Mouse (Mus musculus): ENCODE data around the gene Vpreb3.

Gene Vpreb3

DNA sequence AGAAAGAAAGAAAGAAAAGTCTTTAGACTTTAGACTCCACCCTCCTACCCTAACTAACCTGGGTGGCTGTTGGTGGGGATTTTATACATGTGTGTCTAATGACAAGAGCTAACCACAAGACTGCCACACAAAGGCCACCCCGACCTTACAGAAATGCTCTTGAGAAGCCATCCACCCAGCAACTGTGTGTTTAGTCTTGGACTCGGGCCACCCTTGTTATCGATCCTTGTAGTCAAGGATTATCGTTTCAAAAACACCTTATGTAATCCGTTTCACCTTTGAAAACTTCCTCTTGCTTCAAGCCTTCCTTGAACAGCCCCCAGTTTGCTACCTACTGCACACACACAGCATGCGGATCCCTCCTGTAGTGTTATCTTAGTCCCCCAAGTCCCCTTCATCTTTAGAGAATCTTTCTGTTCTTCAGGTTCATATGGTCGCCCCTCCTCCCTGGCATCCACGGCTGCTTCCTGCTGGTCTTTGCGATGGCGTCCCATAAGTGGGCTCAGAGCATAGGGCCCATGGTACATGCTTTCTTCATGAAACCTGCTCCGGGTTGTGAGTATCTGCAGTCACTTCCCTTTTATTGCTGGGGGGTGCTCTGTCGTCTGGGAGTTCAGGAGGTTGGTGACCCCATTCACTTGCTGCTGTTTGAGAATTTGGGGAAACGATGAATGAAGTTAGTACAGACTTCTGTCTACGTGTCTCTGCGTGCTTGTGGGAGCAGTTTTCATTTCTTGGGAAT lies at the start of gene Vpreb3:
Gene Vpreb3, plus strand, starts transcription at position 322 of the 742 bp plus-strand sequence.
- no peak for DNase-seq (ENCODE audit: low read depth, low spot score)

DNA sequence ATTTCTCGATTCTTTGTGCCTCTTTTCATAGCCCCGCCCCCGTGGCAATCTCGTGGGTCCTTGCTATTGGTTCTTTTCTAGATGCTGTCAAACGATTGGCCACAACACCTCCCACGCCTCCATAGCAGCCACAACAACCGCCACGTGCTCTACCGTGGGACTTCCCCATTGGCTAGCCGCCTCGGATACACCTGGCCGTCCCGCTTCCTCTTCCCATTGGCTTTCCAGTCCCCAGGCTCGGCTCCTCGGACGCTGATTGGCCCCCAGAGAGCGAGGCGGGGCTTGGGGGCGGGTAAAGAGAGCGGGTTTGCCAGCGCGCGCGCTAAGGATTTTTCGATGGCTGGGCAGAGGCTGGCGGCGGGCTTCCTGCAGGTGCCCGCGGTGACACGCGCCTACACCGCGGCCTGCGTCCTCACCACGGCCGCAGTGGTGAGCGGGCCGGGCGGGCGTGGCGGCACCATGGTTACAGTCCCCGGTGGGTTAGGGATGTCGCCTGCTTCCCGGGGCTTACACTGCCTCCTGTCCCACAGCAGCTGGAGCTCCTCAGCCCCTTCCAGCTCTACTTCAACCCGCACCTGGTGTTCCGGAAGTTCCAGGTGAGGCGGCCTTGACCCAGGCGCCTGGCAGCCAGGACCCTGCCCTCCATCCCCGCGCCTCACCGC lies 49.6 kb upstream of the Vpreb3 start, which contains the start of gene Derl3:
Gene Derl3, plus strand, starts transcription at position 325 of the 662 bp plus-strand sequence.
- peak; percentile 76 for DNase-seq (ENCODE audit: low read depth, low spot score)

DNA sequence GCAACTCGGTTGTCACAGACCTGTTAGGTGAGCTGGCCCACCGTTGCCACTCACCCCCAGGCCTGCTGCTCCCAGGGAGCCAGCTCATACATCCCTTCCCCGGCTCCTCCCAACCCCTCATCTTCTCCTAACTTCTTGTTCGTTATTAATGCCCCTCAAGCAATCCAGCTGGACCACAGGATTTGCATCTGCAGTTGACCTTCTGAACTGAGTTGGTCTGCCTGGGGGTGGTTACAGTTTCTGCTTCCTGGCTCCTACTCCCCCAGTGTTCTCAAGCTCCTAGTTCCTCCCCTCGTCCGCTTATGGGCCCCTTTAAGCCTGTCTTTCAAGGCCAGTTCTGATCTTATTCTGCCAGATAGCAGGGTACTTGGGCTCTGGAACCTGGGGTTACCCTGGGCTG lies 48.3 kb upstream of the Vpreb3 start:
- no peak for DNase-seq (ENCODE audit: low read depth, low spot score)

DNA sequence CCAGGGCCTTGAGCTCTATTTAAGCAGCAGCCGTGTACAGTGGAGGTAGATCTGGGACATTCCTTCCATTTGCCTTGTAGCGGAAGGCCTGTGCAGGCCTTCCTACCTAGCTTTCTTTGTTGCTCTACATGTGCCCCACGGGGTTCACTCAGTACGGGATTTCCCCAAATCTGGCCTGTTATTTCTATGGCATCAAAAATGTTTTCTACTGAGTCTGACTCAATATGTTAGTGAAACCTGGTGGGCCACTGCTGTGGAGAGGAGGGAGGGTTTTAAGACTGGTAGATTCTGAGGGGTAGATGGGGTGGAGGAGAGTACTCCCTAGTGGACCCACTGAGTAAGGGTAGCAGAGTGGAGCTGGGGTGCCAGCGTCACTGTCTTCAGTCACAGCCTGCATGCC lies 47.1 kb upstream of the Vpreb3 start:
- DNase-seq (ENCODE audit: low read depth, low spot score), result no peak

DNA sequence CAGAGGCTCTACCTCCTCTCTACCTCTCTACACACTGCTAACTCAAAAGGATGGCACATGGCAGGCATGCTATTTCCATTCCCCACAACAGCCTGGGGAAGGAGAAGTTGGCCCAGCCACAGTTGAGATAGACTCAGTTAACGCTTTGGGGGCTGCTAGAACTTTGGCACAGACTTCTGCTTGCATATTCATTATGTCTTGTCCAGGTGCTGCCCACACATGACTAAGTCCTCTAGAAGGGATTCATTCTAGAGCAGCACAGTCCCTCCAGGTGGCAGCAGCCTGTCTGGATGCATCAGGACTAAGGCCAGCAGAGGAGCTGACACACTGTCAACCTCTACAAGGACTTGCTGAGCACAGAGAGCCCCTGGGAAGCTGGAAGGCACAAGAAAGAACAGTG lies 46.6 kb upstream of the Vpreb3 start:
- DNase-seq (ENCODE audit: low read depth, low spot score), result no peak

DNA sequence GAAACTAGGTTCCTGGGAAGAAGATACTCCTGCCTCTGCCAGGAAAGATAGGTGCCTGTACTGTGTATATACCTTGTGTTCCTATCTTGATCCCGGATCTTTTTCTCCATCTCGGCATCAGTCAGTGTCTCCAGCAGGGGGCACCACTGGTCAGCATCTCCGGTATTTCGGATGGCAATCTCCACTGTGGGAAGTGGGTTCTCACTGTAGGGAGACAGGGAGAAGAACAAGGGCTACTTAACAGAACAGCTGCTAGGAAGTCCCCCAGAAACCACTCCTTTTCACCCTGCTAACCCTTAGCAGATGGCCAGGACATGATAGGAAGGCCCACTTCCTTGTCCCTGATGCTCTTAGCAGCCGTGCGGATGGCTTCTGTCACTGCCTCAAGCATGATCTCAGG lies 45.5 kb upstream of the Vpreb3 start:
- DNase-seq (ENCODE audit: low read depth, low spot score), result peak; percentile 53

DNA sequence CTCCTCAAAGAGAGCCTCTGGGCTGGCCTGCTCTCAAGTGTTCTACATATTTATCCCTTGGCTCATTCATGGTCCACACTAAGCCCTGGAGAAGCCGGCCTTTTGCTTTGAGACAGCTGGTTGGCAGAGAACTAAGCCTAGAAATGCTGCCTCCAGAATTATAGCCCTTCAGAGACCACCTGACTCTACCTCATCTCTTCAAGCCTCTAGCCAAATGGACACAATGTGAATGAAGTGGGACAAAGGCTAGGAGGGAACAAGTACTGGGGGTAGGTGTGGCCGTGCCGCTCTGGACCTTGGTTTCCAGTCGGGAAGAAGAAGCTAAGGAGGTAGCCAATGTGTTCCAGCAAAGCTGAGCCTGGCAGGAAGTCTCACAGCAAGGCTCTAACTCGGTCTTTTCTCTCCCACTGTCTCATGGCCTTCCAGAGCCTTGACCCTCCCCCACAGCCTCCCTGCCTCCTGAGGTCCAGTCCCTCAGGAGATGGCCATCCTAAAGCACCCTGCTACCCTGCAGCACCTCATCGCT lies 44.8 kb upstream of the Vpreb3 start:
- no peak for DNase-seq (ENCODE audit: low read depth, low spot score)

DNA sequence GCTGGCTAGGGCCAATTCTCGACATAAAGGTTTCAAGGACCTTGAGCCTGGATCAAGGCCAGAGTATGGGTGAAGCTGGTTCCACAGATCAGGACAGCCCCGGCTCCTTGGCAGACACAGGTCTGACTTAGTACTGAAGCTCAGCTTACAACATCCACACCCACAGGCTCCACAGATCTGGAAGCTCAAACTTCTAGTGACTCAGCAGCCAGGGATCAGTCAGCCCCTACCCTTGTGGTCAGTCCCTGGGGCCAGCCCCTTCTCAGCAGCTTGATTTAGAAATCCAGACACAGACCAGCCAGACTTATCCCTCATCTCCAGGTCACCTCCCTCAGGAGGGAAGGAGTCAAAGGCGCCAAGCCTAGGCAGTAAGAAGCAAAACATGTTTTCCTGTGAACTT lies 44.0 kb upstream of the Vpreb3 start:
- no peak for DNase-seq (ENCODE audit: low read depth, low spot score)

DNA sequence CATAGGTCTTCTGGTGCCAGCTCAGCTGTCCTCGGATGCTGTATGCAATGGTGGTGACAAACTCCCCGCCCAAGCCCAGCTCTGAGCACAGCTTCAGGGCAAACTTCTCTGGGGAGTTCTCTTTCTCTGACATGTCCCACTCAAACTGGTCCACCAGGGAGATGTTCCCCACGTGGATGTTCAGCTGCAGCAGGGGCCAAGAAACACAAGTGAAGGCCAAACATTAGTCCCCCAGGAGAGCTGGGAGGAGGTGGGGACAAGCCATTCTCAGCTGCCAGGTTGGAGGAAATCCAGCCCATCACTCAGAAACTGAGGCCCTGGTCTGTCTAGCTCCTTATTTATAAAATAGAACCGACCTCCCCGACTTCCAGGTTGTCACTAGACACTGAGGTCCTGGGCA lies 38.5 kb upstream of the Vpreb3 start:
- DNase-seq (ENCODE audit: low read depth, low spot score), result no peak

DNA sequence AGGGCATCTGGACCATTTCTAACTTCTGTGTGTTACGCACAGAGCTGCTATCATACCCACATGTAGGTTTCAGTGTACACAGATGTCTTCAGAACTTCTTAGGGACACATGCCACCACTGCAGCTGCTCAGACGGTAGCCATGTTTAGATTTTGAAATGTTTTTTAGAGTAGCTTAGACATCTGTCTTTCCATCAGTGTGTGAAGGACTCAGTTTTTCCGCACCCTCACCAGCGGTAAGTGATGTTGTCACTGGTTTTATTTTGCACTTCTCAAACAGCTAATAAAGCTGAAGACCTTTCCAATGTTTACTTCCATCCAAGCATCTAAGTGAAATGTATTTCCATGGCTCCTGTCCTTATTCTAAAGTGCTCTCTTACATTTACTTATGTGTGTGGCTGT lies 36.0 kb upstream of the Vpreb3 start:
- no peak for DNase-seq (ENCODE audit: low read depth, low spot score)

DNA sequence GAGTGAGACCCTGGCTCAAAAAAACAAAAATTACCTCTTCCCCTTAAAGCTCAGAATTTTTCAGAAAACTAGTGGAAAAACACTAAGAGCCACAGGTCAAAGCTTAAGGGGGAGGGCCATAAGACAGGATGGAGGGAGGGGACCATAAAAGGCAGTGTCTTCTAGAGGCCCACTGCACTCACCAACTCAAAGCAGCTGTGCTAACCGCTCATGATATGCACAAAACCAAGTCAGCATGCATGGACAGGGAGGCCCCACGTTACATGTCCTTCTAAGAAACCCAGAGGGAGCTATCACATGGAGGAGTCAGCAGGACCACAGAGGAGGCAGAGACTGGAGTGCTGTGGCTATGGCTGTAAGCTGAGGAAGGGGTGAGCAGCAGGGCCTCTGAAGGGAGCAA lies 32.2 kb upstream of the Vpreb3 start:
- no peak for DNase-seq (ENCODE audit: low read depth, low spot score)

DNA sequence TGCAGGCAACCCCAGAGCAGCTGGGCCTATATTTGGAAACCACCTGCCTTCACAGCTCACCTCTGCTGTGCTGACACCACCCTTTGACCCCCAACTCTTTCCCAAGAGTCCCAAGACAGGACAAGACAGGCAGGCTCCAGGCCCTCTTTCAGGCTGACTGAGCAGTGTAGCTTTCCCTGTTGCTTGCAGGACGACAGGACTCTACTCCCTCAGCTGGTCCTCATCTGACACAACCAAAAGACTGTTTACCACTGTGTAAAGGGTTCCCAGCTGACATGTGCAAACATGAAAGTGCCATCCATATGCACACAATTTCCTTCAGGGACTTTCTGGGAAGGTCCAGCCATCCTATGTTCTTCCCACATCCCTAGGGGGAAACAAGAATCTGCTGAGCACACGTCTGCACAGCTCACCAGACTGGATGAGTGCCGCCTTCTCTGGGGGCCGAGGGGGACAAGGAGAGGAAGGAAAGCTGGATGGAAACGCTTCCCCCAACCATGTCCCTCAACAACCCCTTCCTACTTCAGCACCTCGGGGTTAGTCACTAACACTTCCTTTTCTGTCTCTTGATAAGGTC lies 29.8 kb upstream of the Vpreb3 start:
- no peak for DNase-seq (ENCODE audit: low read depth, low spot score)

DNA sequence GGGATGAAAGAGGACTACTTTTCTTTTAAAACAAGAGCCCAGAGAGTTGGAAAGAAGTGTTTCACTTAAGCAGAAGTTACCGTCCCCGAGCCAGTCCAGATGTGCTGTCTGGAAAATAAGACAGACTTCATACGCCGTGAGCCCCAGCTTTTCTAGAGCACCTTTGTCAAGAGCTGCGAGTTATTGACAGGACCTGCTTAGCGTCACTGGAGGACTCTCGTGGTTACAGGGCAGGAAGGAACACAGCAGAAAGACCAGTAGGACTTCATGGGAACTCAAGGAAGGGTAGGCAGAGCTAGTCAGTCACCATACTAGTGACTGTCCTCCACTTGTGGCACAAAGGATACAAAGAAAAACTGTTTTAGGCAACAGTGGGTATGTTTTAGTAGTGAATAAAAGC lies 27.3 kb upstream of the Vpreb3 start:
- no peak for DNase-seq (ENCODE audit: low read depth, low spot score)

DNA sequence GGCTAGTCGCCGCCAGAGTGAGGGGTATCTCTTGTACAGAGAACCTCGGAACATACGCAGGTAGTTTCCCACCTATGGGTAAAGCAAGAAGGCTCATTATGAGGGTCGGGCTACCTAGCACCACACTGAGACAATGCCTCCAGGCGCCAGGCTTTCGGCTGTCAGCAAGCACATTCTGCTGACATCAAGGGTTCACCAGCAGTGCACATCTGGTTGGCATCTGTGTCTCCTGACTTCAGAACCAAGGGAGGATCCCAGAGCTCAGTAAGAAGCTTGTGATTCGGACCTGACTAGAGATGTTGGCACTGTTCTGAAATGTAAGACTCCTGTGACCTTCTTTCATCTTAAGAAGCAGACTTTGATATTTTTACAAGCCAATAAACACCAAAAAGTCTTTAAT lies 26.0 kb upstream of the Vpreb3 start:
- no peak for DNase-seq (ENCODE audit: low read depth, low spot score)

DNA sequence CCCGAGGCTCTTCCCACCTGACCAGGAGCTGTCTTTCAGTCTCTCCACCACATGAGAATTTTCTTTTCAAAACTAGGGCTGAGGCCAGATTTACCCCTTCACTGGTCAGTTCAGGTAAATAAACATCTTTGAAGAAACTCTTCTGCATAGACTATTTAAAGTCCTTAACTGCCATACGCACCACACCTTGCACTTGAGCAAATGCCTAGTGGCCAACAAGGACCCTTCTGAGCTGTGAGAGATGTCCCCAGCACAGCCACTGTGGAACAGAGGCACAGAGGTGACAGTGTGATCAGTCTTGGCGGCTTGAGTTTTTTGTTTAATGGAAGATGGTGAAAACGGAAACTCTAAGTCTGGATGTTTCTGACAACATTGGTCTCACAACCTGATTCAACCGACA lies 23.8 kb upstream of the Vpreb3 start:
- DNase-seq (ENCODE audit: low read depth, low spot score), result no peak

DNA sequence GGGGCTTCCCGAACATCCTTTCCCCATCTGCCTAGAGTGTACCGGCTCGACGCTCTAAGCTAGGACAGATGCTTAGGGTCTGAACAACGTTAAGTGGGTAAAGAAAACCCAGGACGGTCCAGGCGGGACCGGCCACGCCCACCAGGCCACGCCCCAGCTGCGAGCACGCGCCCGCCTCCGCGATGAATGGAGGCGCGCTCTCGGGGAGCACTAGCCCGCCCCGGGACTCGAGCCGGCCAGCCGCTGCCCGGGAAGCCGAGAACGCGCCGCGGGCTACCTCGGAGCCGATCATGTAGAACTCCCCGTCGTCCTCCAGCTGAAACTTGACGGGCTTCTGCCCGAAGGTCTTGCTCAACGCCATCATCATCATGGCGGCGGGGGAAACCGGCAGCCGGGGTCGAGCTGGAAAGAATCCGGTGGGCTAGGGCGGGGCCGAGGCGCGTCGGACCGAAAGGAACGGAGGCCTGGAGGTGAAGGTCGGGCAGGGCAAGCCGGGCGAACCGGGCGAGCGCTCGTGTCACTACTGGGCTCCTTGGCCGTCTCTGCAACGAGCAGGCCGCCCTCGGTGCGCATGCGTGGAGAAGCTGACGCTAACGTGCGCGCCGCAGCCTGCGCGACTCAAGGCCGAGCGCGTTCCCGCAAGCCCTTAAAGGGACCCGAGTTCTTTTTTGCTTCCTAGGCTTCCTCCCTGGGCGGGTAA lies 21.7 kb upstream of the Vpreb3 start, which contains the start of gene Smarcb1:
Gene Smarcb1, minus strand, starts transcription at position 592 of the 700 bp plus-strand sequence.
- DNase-seq (ENCODE audit: low read depth, low spot score), result peak; percentile 89

DNA sequence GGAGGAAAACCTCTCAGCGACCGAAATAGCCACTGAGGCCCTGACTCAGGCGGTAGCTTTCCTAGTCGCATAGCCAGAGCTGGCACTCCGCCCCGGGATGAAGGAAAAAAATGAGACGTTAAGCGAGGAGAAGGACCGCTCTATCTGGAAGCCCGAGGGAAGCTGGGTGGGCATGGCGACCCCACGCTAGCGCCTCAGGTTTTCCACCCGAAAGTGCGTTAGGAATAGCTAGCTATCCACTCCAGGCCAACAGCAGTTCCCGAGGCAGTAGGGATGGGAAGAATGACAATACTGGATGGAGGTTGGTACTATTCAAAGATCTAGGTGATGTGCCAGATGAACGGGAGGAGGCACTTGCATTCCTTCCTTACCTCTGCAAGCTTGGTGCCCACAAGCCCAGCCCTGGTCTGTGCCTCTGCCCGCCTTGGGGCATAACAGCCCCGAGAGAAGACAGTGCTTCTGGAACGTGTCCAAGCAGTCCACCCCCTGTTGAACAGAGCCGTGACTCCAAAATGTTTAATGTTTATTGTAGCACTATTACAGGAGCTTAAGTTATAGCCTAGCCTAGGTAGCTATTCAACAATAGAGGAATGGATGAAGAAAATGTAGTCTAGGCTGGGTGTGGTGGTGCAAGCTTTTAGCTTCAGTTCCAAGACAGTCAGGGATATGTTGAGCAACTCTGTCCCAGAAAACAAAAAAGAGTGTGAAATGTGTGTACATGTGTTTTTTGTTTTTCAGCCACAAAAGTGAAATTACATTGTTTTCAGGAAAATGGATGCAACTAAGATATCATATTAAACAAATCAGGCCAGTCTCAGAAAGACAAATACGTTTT lies 20.9 kb upstream of the Vpreb3 start:
- DNase-seq (ENCODE audit: low read depth, low spot score), result no peak

DNA sequence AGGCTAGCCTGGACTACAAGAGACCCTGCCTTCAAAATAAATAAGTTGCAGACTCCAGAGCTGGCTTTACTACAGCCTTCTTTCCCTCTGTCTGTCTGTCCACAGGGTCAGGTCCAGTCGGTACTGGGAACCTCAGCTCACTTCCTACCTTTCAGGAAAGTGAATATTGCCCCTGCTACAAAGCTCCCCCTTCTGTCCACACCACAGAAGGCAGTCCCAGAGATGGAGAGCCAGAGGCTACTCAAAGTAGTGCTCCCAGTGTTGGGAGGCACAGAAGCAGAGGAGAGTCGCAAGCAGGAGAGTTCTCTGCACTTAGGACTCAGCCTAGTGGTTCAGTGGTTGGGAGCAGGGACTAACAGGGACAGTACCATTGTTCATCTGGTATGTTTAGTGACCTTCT lies 18.5 kb upstream of the Vpreb3 start:
- no peak for DNase-seq (ENCODE audit: low read depth, low spot score)

DNA sequence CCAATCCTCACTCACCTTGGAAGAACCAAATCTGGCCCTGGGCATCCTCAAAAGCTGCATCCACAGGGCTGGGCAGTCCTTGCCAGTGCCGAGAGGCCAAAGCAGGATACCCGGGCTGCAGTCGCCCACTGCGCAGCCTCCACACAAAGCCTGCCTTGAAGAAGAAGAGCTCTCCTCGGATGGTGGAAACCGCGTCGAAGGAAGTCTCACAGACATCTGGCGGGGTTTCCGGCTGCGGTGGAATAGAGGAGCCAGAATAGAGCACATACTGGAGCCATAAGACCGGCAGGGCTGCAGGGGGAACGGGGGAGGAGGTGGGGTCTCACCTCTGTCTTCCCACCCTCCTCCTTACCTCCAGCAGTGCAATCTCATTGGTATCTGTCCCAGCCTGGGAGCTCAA lies 16.5 kb upstream of the Vpreb3 start:
- no peak for DNase-seq (ENCODE audit: low read depth, low spot score)

DNA sequence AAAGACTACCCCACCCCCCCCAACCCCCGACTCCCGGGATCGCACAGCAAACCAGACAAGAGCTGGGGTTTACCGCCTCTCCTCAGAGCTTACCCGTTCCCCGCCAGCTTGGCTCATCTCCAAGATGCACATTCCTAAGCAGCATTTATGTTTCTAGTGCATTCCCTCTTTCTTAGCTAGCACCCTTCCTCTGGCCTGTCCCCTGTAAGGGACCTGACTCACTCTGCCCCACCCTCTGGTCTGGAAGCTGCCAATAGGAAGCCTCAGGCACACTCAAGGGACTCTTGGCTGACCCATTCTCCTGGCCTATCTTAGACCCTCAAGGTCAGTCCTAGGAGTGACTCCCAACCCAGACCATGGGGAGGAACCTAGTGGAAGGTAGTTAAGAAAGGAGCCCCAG lies 12.6 kb upstream of the Vpreb3 start:
- no peak for DNase-seq (ENCODE audit: low read depth, low spot score)

DNA sequence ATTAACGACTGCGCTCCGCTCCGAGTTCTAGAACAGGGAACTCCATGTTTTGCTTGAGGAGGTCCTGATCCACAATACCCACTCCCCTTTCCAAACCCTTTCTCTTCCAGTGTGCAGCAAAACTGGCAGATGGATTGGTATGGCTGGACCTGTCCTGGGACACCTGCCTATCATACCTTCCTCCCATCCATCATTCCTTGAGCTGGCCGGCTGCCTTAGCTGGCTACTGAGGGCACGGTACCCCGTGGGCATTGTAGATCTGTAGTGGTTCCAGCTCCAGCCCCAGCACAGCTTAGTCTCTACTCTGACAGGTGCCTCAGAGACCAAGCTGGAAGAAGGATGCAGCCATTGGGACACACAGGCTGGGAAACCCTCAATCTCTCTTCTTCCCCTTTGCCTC lies 11.5 kb upstream of the Vpreb3 start:
- no peak for DNase-seq (ENCODE audit: low read depth, low spot score)

Data from retina, adult 2 months (tissue).